ENCODE assay signal across 8 mouse cellular contexts in genomic region chr7:142658681-142659180, GRCm38 (mm10). TPM values are rescaled to one million over a fixed set of nuclear protein-coding genes. Genes with fewer than 3 reads are reported as not detected.
A peak's percentile ranks its signal among the peaks of the same experiment; 100 is the strongest.
DNase-seq lines count a peak whose midpoint lies in the region; ATAC-seq and TF ChIP-seq lines count a peak whose summit lies in the region.

No protein-coding gene starts in this region.

- peak overlapping the region; percentile 67 for H3K4me2 ChIP-seq in limb, embryonic 14.5 days (replicated peaks; ENCODE audit: low read depth, low read length, severe bottlenecking)
- peak overlapping the region; percentile 58 for H3K4me2 ChIP-seq in stomach, embryonic 14.5 days (replicated peaks; ENCODE audit: low read depth, low read length)

- peak; percentile 34 for DNase-seq in embryo, embryonic 9.5 days (ENCODE audit: extremely low spot score)
- no peak for DNase-seq in embryo, embryonic 11 days
- no peak for DNase-seq in testis, postnatal 14 days (ENCODE audit: low spot score)
- no peak for DNase-seq in limb, embryonic 14.5 days (ENCODE audit: low spot score)
- DNase-seq in cerebellum, adult 8-10 months = no peak
- DNase-seq in frontal cortex, postnatal 36 days (ENCODE audit: low spot score in 2 of 2) = no peak

- no peak overlapping the region for H3K27ac ChIP-seq in testis, adult 2 months (ENCODE audit: control insufficient read depth, insufficient read depth, low read depth, low read length)
- H3K27ac ChIP-seq in limb, embryonic 14.5 days (replicated peaks; ENCODE audit: low read depth, low read length) = peak overlapping the region; percentile 96
- peak overlapping the region; percentile 96 for H3K27ac ChIP-seq in stomach, embryonic 14.5 days (ENCODE audit: low read length)

- peak overlapping the region; percentile 58 for H3K4me3 ChIP-seq in testis, adult 2 months (ENCODE audit: control insufficient read depth, low read depth, low read length)
- H3K4me3 ChIP-seq in limb, embryonic 14.5 days (replicated peaks; ENCODE audit: low read length) = peak overlapping the region; percentile 71
- H3K4me3 ChIP-seq in stomach, embryonic 14.5 days (ENCODE audit: low read depth, low read length) = peak overlapping the region; percentile 59

- peak; percentile 0; the same call in 1 of the 2 replicates for ATAC-seq in limb, embryonic 14.5 days (ENCODE audit: low FRiP score, low read depth)
- ATAC-seq in stomach, embryonic 14.5 days (ENCODE audit: insufficient number of reproducible peaks, insufficient read depth, low FRiP score, low read depth) = no peak

- TF ChIP-seq CTCF in testis, adult 2 months (IDR thresholded peaks at IDR 0.05; ENCODE audit: control insufficient read depth, insufficient read depth, insufficient replicate concordance, low read depth, low read length) = no peak

- WGBS in limb, embryonic 14.5 days = 0% methylated on average over 31 of the region's 40 CpGs
- under 1% methylated on average over 37 of the region's 40 CpGs for WGBS in stomach, embryonic 14.5 days

- peak overlapping the region; percentile 96 for H3K9ac ChIP-seq in limb, embryonic 14.5 days (ENCODE audit: low read depth, low read length, severe bottlenecking)
- H3K9ac ChIP-seq in stomach, embryonic 14.5 days (replicated peaks; ENCODE audit: low read depth, low read length) = peak overlapping the region; percentile 84

- no peak for TF ChIP-seq POLR2A in testis, adult 2 months (IDR thresholded peaks at IDR 0.05; ENCODE audit: control insufficient read depth, low read depth, low read length)
- TF ChIP-seq POLR2A in limb, embryonic 14.5 days (IDR thresholded peaks at IDR 0.05; ENCODE audit: borderline replicate concordance, extremely low read depth, insufficient read depth, insufficient read length) = no peak

- H3K4me1 ChIP-seq in testis, adult 2 months (ENCODE audit: control insufficient read depth, insufficient read depth, low read length) = peaks cover 3% of the 10 kb centered on the region
- no peaks in the 10 kb centered on the region; the same call in 1 of the 2 replicates for H3K4me1 ChIP-seq in limb, embryonic 14.5 days (ENCODE audit: control insufficient read depth, insufficient read depth, low read length)
- H3K4me1 ChIP-seq in stomach, embryonic 14.5 days (ENCODE audit: control insufficient read depth, insufficient read depth, low read length) = no peaks in the 10 kb centered on the region

- H3K27me3 ChIP-seq in testis, adult 2 months (ENCODE audit: control insufficient read depth, insufficient read depth, low read length) = peaks cover 1% of the 10 kb centered on the region; the same call in 1 of the 2 replicates
- peaks cover 82% of the 10 kb centered on the region for H3K27me3 ChIP-seq in limb, embryonic 14.5 days (ENCODE audit: control insufficient read depth, insufficient read depth, low read length)
- H3K27me3 ChIP-seq in stomach, embryonic 14.5 days (ENCODE audit: control insufficient read depth, insufficient read depth, low read length) = peaks cover 28% of the 10 kb centered on the region; the same call in 1 of the 2 replicates

- H3K9me3 ChIP-seq in limb, embryonic 14.5 days (ENCODE audit: control insufficient read depth, low read length) = no peaks in the 10 kb centered on the region
- H3K9me3 ChIP-seq in stomach, embryonic 14.5 days (ENCODE audit: control insufficient read depth, low read depth, low read length) = no peaks in the 10 kb centered on the region

- H3K36me3 ChIP-seq in testis, adult 2 months (ENCODE audit: control insufficient read depth, insufficient read depth, low read length) = no peaks in the 10 kb centered on the region
- peaks cover 35% of the 10 kb centered on the region for H3K36me3 ChIP-seq in limb, embryonic 14.5 days (ENCODE audit: control insufficient read depth, insufficient read depth, low read length)
- H3K36me3 ChIP-seq in stomach, embryonic 14.5 days (ENCODE audit: control insufficient read depth, insufficient read depth, low read length) = peaks cover 10% of the 10 kb centered on the region

RNA-seq across cellular contexts. Expression of gene Igf2, which starts 7.9 kb away (rescaled TPM):
- polyA plus RNA-seq in testis, adult 2 months (2012; rRNA removed) = 6.9 and 10.7 TPM in 2 replicates
- 4,240 and 5,416 TPM in 2 replicates for polyA plus RNA-seq in limb, embryonic 14.5 days (2012; rRNA removed)
- polyA plus RNA-seq in limb, embryonic 14.5 days (2014; fragmentation: Nextera tagmentation; extraction: Ambion mirVana) = 1,472 and 1,504 TPM in 2 replicates
- polyA plus RNA-seq in stomach, embryonic 14.5 days (2014; fragmentation: Nextera tagmentation; extraction: Ambion mirVana) = 1,256 and 1,341 TPM in 2 replicates

RNA-seq across cellular contexts. Expression of gene Gm49394, which starts 11.0 kb away (rescaled TPM):
- polyA plus RNA-seq in testis, adult 2 months (2012; rRNA removed) = 0.11 and 0.21 TPM in 2 replicates
- polyA plus RNA-seq in limb, embryonic 14.5 days (2012; rRNA removed) = 1.4 and 2.8 TPM in 2 replicates
- polyA plus RNA-seq in limb, embryonic 14.5 days (2014; fragmentation: Nextera tagmentation; extraction: Ambion mirVana) = 0.19 and 0.41 TPM in 2 replicates
- not detected in 2 replicates for polyA plus RNA-seq in stomach, embryonic 14.5 days (2014; fragmentation: Nextera tagmentation; extraction: Ambion mirVana)

Comparison
In these comparisons a context has a peak if more than half of its experiments do, and no peak if none do; other contexts are left out.
1. RNA of gene Igf2, which starts 7.9 kb away (polyA plus RNA-seq): 1,472 to 5,416 TPM in limb, embryonic 14.5 days and 1,256 to 1,341 TPM in stomach, embryonic 14.5 days; 6.9 to 10.7 TPM in testis, adult 2 months; every median in the first group is over 100 times any median in the second.
2. Peak in every context shown above with its lines, with median percentiles within 50 percentile points of each other: H3K4me3 ChIP-seq.